ENCODE assay signal across 17 mouse cellular contexts in the genomic region with DNA sequence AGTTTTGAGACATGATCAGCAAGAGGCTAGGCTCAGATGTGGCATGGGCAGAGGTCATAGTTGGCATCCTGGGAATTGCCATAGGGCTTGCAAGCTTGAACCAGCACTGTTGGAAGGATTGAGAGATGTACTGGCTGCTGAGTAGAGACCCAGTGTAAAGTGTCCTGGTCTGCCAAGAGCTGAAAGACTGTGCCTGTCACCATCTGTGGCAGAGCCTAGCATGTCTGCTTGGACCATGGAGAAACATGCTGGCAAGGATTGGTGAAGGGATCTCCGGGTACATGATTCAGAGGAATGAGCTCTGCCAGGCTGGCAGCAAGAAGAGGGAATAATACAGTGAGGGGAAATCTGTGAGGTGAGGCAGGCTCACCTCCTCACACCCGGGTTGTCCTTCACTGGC.
DNase-seq lines count a peak whose midpoint lies in the region.
"Had no signal": no experiment of that assay in that cellular context is flagged by ENCODE, and none has a peak within 500 bp of the region (broad histone marks: within the 10 kb centered on the region; RNA-seq: fewer than 3 reads in every experiment).

No protein-coding gene starts in this region.

- DNase-seq in layer of hippocampus, adult 18-20 months (ENCODE audit: low spot score in 2 of 2) = peak; percentile 53 to 62
- DNase-seq in layer of hippocampus, postnatal 25 days (ENCODE audit: extremely low spot score in 1 of 2, low spot score in 1 of 2) = no peak
- peak; percentile 97 for DNase-seq in brain, adult 2 months (ENCODE audit: low read depth, low spot score)
- DNase-seq in cerebellum, adult 8-10 months = peak; percentile 71
- peak; percentile 73 for DNase-seq in cerebellum, postnatal 36 days
- DNase-seq in heart, adult 8-10 months (ENCODE audit: low spot score) = no peak
- no peak for DNase-seq in adrenal gland, postnatal 25 days
- no peak for DNase-seq in kidney, postnatal 10 days
- DNase-seq: adrenal gland, adult 2 months; gastrocnemius, postnatal 14 days; heart, adult 2 months; heart, postnatal 4 days; kidney, postnatal 4 days; liver, postnatal 0 days; retina, postnatal 1 day; right cerebral cortex, postnatal 4 days; thymus, postnatal 4 days had no signal

Comparison
In these comparisons a context has a peak if more than half of its experiments do, and no peak if none do; other contexts are left out.
1. DNase-seq: peak in layer of hippocampus, adult 18-20 months (2 of 2), brain, adult 2 months (single experiment), cerebellum, adult 8-10 months (single experiment) and cerebellum, postnatal 36 days (2 of 2); none in layer of hippocampus, postnatal 25 days (0 of 2), heart, adult 8-10 months (single experiment), adrenal gland, postnatal 25 days (single experiment) and kidney, postnatal 10 days (single experiment).